In the genomic region with DNA sequence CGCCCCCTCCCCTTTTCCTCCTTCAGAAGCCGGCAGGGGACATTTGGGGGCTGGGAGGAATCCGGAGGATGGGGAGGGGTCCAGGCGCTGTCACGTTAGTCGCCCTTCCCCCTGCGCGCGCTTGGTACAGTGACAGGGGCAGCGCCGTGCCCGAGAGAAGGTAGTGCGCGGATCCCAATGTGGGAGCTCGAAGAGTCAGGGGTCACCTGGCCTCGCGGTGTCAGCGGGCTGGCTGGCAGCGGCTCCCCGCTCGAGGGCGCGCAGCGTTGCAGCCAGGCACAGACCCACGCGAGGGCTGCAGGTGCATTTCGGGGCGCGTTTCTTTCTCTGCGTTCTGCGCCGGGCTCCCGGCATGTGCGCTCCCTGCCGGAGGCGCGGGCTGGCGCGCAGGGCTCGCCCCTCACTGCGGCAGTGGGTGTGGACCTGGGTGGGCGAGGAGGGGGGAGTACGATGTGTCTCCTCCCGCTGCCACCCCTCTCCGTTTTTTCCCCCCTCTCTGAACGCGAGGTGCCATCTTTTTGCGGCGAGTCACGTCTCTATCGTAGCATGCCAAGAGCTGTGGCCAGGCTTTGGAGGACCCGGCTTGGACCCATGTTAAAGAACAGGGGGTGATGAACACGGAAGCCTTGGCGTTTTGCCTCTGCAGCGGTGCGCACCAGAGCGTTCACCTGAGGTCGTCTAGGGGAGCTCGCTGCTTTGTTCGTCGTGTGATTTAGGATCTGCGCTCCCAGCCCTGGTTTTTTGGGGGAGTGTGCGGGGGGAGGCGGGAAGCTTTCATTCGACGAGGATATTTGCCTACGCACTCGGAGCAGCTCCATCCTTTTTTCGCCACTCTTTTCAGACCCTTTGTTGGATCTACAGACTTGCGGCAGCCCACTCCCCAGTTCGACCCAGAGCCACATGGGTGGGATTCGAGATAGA, we compare ENCODE assay signal across 8 mouse cellular contexts. TPM values are rescaled to one million over a fixed set of nuclear protein-coding genes. Genes with fewer than 3 reads are reported as not detected.
A peak's percentile ranks its signal among the peaks of the same experiment; 100 is the strongest.
DNase-seq lines count a peak whose midpoint lies in the region; ATAC-seq and TF ChIP-seq lines count a peak whose summit lies in the region.

No protein-coding gene starts in this region.

- no peak for TF ChIP-seq POLR2A in liver, adult 2 months (IDR thresholded peaks at IDR 0.05; ENCODE audit: extremely low read depth, insufficient read depth, low read length)

- no peak for ATAC-seq in limb, embryonic 12.5 days (ENCODE audit: insufficient number of reproducible peaks, insufficient read depth, low FRiP score, low TSS enrichment, low read depth)

- H3K9me3 ChIP-seq in limb, embryonic 12.5 days: no peaks in the 10 kb centered on the region

- TF ChIP-seq CTCF in liver, adult 2 months (IDR thresholded peaks at IDR 0.05; ENCODE audit: low read depth, low read length): no peak

- peaks cover 14% of the 10 kb centered on the region; the same call in 1 of the 2 replicates for H3K4me1 ChIP-seq in liver, adult 2 months (ENCODE audit: control insufficient read depth, insufficient read depth, low read length)
- peaks cover 24% of the 10 kb centered on the region for H3K4me1 ChIP-seq in limb, embryonic 12.5 days (replicated peaks)

- H3K36me3 ChIP-seq in liver, adult 2 months (ENCODE audit: control insufficient read depth, insufficient read depth, low read length): no peaks in the 10 kb centered on the region
- H3K36me3 ChIP-seq in limb, embryonic 12.5 days: no peaks in the 10 kb centered on the region

- H3K27me3 ChIP-seq in liver, adult 2 months (ENCODE audit: control insufficient read depth, insufficient read depth, low read length): peaks cover 15% of the 10 kb centered on the region
- peaks cover 79% of the 10 kb centered on the region for H3K27me3 ChIP-seq in limb, embryonic 12.5 days

- no peak overlapping the region for H3K27ac ChIP-seq in liver, adult 2 months (replicated peaks; ENCODE audit: insufficient read depth, low read depth, low read length)
- no peak overlapping the region for H3K27ac ChIP-seq in limb, embryonic 12.5 days

- H3K4me2 ChIP-seq in limb, embryonic 12.5 days: peak overlapping the region; percentile 98

- no peak for DNase-seq in liver, adult 2 months (ENCODE audit: extremely low read depth, low read depth, low spot score)
- no peak for DNase-seq in liver
- peak; percentile 81 to 82 for DNase-seq in cerebellum, postnatal 25 days
- DNase-seq in gastrocnemius, postnatal 10 days: peak; percentile 44
- peak; percentile 68 for DNase-seq in kidney, adult 18-20 months
- DNase-seq in naive thymus-derived CD4-positive, alpha-beta T cell, adult 2 months (ENCODE audit: low read depth): peak; percentile 4
- peak; percentile 21 for DNase-seq in thymus, postnatal 25 days

- no peaks in the 10 kb centered on the region for H3K79me2 ChIP-seq in liver, adult 2 months (ENCODE audit: control insufficient read depth, insufficient read depth, low read length)

- H3K9ac ChIP-seq in liver, adult 2 months (ENCODE audit: low read depth, low read length): peak overlapping the region; percentile 68
- peak overlapping the region; percentile 51; the same call in 1 of the 2 replicates for H3K9ac ChIP-seq in limb, embryonic 12.5 days (replicated peaks)

- WGBS in liver, adult 2 months: 3% methylated on average over 72 of the region's 72 CpGs
- under 1% methylated on average over 71 of the region's 72 CpGs for WGBS in limb, embryonic 12.5 days

- peak overlapping the region; percentile 98 for H3K4me3 ChIP-seq in liver, adult 2 months (ENCODE audit: insufficient read depth, low read depth, low read length)
- peak overlapping the region; percentile 59 for H3K4me3 ChIP-seq in limb, embryonic 12.5 days (replicated peaks)

RNA-seq across cellular contexts. Expression of a gene that starts 1.2 kb away (rescaled TPM):
- 1.5 and 1.6 TPM in 2 replicates for total RNA-seq in liver, adult 2 months (2014; rRNA removed)
- 1.2 and 1.4 TPM in 2 replicates for polyA plus RNA-seq in liver, adult 2 months (2012; rRNA removed)
- total RNA-seq in gastrocnemius, postnatal 10 days (2021): 10 to 100 TPM; 54.8 to 62.2 TPM
- 1.5 and 3.0 TPM in 2 replicates for polyA plus RNA-seq in limb, embryonic 12.5 days (2016; fragmentation: Nextera tagmentation; extraction: Ambion mirVana)

RNA-seq across cellular contexts. Expression of a gene that starts 46.3 kb away (rescaled TPM):
- not detected in 2 replicates for total RNA-seq in liver, adult 2 months (2014; rRNA removed)
- polyA plus RNA-seq in liver, adult 2 months (2012; rRNA removed): not detected in 2 replicates
- not detected for total RNA-seq in gastrocnemius, postnatal 10 days (2021)
- not detected in 2 replicates for polyA plus RNA-seq in limb, embryonic 12.5 days (2016; fragmentation: Nextera tagmentation; extraction: Ambion mirVana)

Comparison
In these comparisons a context has a peak if more than half of its experiments do, and no peak if none do; other contexts are left out.
1. DNase-seq: peak in cerebellum, postnatal 25 days (2 of 2), gastrocnemius, postnatal 10 days (single experiment), kidney, adult 18-20 months (single experiment), naive thymus-derived CD4-positive, alpha-beta T cell, adult 2 months (single experiment) and thymus, postnatal 25 days (single experiment); none in liver, adult 2 months (single experiment) and liver (single experiment).
2. RNA of a gene that starts 1.2 kb away (total RNA-seq): 54.8 to 62.2 TPM in gastrocnemius, postnatal 10 days; 1.5 to 1.6 TPM in liver, adult 2 months; every median in the first group is over 10 times any median in the second.